Mouse (Mus musculus) yolk sac, embryonic 10.5 days (tissue): ENCODE results near the gene Ndufv2.
A peak's percentile ranks its signal among the peaks of the same experiment; 100 is the strongest.
"Not testable (repeated sequence)": the region's sequence is repeated elsewhere in the genome, so short reads cannot be mapped to it uniquely, and the experiment has no call there.

Source experiments
- DNase-seq: peaks from one replicate; pipeline ENCODE4 v3.0.0-alpha.2; 2017; ENCODE audit warnings: low spot score

Ndufv2 gene

DNA sequence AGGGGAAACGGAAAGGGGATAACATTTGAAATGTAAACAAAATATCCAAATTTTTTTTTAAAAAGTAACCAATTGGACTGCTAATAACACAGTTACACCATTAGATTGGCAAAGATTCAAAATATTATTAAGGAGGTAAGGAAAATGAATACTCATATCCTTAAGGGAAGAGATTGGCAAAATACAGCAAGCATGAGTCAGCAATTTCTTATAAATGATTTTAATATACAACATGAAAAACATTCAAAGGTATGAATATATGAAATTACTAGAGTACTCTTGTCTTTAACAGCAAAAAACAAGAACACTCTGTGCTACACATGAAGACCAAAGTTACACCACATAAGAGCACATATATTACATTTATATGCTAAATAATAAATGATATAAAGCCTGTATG lies 16.3 kb downstream of the Ndufv2 start:
- DNase-seq = no peak

DNA sequence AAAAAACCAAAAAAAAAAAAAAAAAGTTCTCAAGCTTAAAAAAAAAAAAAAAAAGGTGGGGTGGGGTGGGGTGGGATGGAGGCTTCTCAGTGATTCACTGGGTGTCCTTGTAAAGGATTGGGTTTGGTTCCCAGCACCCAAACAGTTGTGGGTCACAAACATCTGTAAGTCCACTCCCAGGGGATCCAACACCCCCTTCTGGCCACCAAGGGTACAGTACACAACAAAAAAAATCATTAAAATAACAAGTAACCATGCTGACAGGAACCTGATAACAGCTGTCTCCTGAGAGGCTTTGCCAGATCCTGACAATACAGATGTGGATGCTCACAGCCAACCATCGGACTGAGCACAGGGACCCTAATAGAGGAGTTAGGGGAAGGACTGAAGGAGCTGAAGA lies 16.9 kb downstream of the Ndufv2 start:
- DNase-seq = no peak

DNA sequence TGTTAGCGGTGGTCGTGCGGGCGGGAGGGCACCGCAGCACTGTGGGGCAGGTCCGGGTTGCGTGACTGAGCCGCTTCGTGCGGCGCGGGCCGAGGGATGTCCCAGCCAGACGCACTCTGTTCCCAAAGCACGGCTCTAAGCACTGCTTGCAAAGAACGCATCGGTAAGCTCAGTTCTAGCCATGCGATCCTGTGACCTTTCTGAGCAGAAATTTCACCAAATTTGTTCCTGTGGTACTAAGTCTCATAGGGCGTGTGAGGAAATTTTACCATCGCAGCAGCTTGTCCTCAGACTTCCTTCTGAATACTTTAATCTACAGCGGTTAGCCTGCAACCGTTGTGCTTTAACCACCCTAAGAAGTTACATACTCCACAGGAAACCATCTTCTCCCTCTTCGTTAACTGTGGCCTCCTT lies 23.9 kb downstream of the Ndufv2 start:
- no peak for DNase-seq

DNA sequence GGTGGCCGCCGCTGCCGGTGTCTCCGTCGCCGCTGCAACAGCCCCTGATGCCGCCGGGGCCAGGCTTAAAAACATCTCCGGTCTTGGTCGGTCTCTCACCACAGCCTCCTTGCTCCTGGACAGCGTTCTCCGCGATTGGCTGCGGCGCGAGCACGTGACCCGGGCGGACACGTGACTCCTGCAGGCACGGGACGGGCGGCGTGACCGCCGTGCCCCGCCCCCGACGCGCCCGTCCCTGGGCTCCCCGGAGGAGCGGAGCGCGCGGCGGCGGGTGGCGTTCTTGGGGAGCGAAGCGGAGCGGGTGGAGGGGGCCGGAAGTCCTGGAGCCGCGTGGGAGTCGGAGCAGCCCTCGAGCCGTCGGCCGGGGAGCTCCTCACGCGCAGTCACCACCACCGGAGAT lies 24.4 kb downstream of the Ndufv2 start, which contains the start of gene Ankrd12:
Gene Ankrd12, minus strand, starts transcription at position 156 of the 400 bp plus-strand sequence.
- peak; percentile 94 for DNase-seq

DNA sequence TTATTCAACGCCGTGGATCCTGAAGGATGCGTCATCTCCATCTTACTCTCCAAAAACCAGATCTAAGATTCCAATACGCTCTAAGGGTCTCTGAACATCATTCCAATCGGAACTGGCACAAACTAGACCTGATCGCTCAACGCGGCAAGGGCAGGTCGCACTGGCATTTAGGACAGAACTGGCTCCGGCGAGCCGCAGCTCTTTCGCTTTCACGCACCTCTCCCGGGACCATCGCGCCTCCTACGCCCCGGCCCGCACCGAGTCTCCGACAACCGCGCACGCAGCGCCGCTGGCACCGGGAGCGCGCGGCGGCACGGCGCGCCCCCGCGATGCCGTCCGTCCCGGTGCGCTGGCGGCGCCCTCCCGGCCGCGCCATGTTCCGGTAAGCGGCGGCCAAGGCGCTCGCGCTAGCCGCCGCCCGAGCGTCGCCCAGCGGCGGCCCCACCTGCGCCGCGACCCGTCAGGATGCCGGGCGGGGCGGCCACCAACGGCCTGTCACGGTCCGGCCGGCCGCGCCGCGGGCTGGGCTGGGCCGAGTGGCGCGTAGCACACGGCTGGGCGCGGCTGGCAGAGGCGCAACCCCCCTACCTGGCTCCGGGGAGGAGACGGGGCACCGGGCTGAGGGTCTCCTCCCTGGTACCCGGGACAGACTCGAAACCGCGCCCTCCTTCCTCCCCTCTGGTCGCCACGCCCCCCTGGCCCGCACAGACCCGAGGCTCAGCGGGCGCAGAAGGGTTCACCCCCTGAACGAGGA lies 25.0 kb downstream of the Ndufv2 start:
- peak; percentile 10 for DNase-seq

DNA sequence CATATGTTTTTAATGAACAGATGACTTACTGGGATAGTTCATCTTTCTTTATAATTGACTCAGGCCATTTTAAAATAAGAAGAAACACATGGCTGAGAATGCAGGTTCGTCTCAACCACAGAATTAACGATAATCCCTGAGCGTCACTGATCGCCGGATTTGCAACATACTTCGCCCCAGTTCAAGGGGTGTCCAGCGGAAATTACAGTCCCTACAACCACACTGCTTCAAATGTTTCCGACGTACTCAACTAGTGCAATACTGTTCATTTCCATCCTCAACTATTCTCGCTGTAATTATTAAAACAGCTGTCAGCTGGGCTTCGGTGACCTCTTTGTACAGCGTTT lies 25.6 kb downstream of the Ndufv2 start:
- no peak for DNase-seq

DNA sequence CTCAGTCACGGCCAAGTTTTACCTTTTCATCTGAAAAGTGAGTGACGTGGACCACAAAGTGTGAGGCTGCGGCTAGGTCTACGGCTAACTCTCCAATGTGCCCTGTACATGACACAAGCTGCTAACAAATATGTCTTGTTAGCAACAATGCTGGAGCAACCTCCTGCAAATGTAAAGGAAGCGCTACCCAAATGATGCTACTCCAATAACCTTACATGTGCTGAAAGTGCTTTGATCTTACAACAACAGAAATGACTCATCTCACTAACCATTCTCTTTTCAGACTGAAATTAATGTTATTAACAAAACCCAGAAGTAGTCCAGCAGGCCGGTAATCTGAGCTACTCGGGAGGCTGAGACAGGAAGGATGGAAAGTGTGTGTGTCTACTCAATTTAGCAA lies 27.4 kb downstream of the Ndufv2 start:
- DNase-seq = no peak

DNA sequence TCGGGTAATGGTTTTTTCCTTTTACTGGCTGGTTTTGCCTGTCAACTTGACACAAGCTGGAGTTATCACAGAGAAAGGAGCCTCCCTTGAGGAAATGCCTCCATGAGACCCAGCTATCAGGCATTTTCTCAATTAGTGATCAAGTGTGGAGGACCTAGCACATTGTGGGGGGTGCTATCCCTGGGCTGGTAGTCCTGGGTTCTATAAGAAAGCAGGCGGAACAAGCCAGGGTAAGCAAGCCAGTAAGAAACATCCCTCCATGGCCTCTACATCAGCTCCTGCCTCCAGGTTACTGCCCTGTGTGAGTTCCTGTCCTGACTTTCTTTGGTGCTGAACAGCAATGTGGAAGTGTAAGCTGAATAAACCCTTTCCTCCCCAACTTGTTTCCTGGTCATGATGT lies 32.3 kb downstream of the Ndufv2 start:
- DNase-seq = not testable (repeated sequence)

DNA sequence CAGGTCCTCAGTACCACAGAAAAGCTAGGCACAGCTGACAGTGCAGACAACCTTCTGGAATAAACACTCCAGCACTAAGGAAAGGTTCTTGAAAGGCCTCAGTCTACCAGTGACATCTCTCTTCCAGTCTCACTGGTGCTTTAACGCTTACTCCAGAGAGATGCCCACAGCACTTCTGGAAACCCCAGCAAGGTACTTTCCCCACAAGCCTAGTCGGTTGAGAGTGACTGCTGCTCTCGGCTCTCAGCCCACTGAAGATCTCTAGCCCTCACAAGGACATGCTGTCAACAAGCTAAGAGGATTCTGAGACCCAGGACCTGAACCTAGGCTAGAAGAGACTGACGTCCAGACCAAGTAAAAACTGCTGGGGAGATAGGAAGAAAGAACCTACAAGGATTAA lies 36.2 kb downstream of the Ndufv2 start:
- no peak for DNase-seq

DNA sequence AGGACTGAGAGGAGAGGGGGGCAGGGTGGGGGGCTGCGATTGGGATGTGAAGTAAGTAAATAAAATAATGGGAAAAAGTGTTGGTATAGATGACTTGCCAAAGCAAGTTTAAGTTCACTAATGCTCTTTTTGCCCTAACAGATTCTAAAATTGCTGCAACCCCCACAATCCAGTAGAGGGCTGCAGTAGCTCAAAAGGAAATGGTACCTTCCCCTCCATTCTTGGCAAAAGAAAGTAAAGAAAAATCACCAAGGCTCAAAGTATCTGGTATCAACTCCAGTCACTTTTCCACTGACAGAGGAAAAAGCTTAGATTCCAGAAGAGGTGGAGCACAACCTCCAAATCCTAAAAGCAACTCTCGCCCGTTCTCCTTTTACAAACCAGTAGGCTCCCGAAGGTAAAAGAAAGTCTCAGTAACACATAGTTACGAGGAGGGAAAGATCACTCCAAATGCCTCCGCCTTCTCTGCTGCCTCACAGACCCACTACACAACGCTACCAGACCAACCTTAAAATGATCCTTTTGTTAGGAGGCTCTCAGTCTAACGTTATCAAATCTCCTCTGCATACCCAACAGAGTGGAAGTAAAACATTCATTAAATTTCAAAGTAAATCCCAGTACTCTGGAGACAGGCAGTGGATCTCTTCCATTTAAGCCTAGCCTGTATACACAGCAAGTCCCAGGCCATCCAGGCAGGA lies 40.0 kb downstream of the Ndufv2 start:
- DNase-seq = no peak

DNA sequence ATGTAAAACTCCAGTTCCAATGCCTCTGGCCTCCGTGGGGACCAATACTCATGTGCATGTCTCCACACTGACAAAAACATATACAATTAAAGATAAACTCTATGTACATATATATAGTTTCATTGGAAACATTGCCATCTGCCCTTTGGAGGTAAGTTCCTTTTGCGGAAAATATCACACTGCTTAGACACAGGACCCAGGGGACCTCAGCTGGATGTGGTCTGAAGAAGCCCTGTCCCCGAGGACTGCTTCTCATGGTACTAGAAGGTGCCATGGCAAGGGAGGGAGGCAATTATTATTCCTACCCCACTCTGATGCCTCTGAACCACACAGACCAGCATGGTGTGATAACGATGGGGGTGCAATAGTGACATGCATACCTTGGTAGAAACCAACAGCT lies 43.2 kb downstream of the Ndufv2 start:
- no peak for DNase-seq

DNA sequence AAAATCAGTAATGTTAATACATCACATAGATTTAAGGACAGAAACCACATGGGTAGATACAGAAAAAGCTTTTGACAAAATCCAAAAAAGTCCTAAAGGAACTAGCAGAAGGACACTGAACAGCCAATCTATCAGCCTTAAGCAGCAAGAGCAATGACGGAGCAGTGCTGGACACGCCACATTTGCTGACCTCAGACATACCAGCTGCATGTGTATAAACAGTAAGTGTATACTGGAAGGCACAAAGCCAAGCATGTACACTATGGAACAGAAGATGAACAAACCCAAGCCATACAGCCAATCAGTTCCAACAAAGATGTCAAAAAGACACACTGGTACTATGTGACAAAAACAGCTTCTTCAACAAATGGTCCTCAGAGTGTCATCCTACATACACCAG lies 44.2 kb downstream of the Ndufv2 start:
- no peak for DNase-seq

DNA sequence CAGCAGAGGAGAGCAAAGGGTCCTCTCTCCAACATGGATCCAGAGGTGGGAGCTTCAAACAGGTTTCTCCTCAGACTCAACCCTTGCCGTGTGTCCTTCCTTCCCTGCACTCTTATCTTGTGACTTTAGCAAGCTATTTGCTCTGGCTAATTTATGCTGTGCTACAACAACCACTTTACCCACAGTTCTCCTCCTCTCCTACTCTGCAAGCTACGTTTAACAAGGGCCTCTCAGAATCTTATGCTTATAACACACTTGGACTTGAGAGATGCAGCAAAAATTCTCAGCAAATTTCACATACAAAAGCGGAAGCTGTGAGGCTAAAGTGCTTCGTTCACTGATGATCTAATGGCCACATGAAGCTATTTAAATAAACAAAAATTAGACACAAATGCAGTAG lies 48.0 kb downstream of the Ndufv2 start:
- DNase-seq = no peak

DNA sequence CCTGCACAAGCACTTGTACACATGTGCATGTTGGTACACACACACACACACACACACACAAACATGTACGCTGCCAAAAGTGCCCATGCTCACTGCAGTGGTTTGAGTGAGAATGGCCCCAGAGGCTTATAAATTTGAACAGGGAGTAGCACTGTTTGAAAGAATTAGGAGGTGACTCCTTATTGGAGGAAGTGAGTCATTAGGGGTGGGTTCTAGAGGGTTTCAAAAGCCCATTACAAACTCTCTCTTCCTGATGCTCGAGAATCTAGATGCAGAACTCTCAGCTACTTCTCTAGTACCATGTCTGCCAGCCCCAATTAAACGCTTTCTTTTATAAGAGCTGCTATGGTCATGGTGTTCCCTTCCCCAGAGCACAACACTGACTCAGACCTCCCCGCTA lies 52.6 kb downstream of the Ndufv2 start:
- DNase-seq = no peak

DNA sequence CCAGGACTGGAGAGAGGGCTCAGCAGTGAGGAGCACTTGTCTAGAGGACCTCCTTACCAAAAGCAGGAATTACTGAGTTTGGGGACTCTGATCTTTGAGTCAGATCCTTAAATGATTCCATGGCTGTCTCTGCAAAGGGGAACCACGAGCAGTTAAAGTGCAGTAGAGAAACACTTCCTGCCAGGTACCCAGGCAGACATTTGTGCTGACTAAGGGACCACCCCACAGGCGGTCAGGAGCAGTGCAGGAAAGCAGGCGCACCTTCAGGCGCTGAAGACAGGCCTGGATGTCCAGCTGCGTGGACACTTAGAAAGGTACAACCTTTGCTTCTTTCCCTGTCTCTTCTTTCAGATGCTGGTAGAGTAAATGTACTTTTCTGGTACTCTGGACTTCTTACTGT lies 53.2 kb downstream of the Ndufv2 start:
- DNase-seq = peak; percentile 36

DNA sequence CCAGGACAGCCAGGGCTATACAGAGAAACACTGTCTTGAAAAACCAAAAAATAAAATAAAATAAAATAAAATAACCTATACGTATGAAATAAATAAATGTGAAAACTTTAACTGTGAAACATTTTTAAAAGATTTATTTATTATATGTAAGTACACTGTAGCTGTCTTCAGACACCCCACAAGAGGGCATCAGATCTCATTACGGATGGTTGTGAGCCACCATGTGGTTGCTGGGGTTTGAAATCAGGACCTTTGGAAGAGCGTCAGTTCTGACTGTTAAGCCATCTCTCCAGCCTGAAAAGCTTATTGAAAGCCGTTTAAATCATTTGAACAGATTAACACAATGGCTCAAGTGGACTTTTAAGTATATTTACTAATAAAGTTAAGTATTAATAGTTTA lies 57.7 kb downstream of the Ndufv2 start:
- not testable (repeated sequence) for DNase-seq

DNA sequence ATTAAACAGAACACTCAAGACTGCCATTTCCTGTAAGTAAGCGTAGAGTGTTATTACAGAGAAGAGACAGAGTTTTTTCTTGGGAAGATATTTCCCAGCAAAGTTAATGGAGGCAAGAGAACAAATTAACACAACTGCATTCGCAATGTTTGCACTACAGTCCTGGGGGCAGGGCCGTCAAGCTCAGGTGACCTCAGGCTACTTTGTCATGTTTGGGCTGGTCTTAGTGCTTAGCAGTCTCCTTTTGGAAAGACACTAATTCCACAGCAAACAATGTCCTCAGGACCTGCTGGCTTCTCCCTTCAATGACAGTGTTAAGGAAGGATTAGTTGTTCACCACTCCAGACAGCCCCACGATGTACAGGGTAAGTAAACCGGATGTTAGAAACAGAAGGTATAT lies 60.3 kb downstream of the Ndufv2 start:
- peak; percentile 66 for DNase-seq

DNA sequence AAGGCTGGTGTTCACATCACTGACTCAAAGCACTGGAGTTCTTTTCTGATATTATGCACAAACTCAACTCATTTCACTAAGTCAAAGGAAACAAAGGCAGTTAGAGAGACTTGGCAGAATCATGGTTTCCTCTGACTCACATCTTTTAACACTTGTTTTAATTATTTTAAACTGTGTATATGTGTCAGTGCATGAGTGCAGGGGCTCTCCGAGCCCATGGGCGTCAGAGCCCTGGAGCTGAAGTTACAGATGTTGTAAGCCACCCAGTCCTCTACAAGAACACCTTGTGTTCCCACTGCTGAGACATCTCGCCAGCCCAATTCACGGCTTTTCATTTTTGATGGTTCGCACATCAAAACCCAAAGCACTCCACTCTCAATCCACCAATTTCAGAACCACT lies 68.1 kb downstream of the Ndufv2 start:
- no peak for DNase-seq

DNA sequence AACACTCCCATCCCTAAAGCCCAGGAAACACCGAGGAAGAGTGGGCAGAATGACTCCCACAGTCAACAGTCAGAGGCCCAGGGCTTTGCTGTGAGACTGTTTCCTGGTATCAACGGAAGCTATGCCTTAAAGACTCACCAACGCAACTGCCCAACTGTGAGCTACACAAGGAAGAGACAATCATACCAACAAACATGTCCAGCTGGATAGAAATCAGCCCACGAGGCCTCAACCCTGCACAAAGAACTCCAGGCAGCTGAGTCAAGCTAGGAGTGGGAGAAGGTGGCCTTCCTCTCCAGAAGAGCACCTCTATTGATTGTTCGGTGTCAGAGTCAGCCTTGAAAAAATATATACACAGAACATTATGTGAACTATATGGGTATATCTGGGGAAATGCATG lies 69.4 kb downstream of the Ndufv2 start:
- DNase-seq = no peak
